Mouse (Mus musculus): ENCODE data around the gene Slc10a7. TPM values are rescaled to one million over a fixed set of nuclear protein-coding genes. Genes with fewer than 3 reads are reported as not detected.
"Not testable (repeated sequence)": the region's sequence is repeated elsewhere in the genome, so short reads cannot be mapped to it uniquely, and the experiment has no call there.

The Slc10a7 gene
- 3.6 and 4.3 TPM in 2 replicates for polyA plus RNA-seq (2012; rRNA removed)

DNA sequence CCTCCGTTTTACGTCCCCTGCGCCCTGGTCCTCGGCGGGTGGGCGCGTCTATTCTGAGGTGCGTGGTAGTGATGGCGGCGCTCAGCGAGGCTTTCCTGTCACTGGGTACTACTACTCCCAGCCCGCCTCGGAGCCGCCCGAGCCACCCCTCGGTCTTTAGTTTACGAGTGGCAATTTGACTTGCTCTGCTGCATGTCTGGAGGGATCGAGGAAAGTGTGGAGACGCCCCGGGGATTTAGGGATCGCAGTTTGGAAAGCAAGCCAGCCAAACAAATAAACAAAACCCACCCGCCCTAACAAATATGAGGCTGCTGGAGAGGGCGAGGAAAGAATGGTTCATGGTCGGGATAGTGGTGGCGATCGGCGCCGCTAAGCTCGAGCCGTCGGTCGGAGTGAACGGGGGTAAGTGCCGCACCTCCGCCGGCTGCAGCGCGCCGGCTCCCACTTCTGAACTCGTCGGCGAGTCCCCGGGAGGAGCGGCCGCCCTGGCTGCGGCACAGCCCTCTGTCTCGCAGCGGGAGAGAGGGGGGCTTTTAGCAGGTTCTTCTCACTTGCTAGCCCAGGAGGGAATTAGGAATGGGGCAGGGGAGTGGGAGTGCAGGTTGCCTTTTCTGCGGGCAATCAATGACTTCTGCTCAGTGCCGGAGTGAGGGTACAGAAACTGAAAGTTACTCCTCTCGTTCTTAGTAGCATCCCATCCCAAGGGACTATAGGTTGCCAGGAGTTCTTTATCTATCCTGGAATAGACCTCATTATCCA, at the start of gene Slc10a7:
Gene Slc10a7, plus strand, starts transcription at position 74 of the 759 bp plus-strand sequence.
- DNase-seq (ENCODE audit: extremely low spot score in 1 of 2, low spot score in 1 of 2): peak; percentile 85 to 93

DNA sequence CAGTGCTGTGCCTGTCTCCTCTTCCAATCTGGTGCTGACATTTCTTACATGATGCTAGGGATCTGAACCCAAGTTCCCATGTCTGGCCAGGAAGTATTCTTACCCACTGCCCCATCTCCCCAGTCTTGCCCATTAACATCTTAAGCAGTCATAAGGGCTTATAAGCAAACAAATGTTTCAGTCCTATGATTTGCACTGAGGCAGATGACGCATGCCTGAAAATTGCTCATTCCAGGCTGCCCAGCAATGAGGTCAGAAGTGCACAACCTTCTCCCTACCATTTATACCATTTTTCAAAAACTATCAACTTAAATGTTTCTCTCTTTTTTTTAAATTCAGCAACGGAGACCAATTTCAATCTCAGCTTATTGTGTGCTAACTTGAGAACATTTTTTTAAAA, 45.2 kb upstream of the Slc10a7 start:
- no peak for DNase-seq (ENCODE audit: extremely low spot score in 1 of 2, low spot score in 1 of 2)

DNA sequence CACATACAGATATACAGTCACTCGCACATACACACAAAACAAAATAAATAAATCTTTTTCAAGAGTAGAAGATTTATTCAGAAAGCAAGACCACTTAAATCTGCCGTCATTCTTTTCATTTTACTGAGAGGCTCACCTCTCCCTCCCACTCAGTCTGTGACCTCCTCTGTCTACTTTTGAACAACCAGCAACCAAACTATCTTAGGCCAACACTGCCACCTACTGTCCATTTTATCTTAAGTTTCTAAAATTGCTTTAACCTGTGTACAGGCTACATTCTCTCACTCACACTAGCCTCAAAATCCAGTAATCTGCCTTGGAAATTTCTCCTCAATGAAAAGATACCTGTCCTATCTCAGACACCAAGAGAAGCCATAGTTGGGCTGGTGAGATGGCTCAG, 41.3 kb upstream of the Slc10a7 start:
- no peak for DNase-seq (ENCODE audit: extremely low spot score in 1 of 2, low spot score in 1 of 2)

DNA sequence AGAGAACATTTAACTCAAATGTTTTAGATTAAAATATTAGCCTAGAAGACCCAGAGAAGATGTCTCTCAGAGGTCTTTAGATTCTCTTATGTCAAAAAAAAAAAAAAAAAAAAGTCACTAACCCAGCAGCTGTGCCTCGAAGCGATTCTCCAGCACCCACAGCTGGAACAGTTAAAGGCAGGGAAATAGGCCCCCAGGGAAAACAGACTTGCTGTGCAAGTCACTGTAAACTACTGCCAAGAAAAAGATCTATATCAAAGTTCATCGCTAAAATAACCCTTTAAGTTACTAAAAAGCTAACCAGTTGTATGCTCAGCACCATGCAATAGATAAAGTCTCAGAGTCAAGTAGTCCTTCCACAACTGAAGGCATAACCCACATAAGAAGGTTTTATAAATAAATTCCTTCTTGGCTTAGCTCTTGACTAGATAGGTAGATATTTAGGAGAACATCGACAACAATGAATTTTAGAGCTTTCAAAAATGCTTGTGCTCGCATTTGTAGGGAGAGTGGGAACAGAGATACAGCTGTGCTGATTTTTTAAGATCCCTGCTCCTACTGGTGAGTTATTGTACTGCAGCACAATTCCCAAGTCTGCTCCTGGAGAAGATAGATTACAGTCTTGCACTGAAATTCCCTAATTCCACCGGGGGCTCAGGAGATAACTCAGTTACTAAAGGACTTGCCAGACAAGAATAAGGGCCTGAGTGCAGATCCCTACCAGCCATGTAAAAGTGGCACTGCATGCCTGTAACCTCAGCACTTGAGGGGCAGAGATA, 31.9 kb upstream of the Slc10a7 start:
- peak in 1 of 2 experiments; percentile 16 for DNase-seq (ENCODE audit: extremely low spot score in 1 of 2, low spot score in 1 of 2)

DNA sequence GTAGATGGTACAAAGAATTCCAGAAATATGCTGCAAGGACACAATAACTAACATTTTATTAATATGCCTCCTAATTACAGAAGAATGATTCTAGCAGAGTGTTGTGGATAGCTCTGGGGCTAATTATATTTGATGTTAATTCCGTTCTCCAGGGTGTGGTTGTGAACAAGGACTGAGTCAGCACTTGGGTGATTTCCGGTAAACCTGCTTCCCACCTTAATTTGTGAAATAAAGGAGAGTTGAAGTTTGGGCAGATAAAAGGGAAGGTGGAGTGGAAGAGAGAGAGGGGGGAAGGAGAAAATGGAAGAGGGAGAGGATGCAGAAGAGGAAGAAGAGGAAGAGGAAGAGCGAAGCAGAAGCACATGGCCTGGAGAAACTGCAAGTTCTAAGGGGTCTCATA, 19.4 kb upstream of the Slc10a7 start:
- no peak for DNase-seq (ENCODE audit: extremely low spot score in 1 of 2, low spot score in 1 of 2)

DNA sequence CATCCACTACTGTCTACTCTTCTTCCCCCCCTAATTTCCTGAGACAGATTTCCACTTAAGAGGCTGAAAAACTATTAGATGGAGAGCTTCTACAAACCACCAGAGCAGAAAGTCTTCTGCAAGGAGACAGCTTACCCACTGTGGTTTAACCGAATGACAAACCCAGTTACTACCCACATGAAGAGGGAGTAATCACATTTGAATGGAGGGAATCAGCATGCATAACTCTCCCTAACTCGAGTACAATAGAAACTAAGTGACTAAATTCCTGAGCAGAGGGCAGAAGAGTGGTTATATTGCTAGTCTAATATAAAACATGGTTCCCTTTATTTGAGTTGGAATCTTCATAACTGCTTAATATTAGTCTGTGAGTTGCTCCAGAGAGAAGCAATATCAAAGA, 16.1 kb upstream of the Slc10a7 start:
- DNase-seq (ENCODE audit: extremely low spot score in 1 of 2, low spot score in 1 of 2): no peak

DNA sequence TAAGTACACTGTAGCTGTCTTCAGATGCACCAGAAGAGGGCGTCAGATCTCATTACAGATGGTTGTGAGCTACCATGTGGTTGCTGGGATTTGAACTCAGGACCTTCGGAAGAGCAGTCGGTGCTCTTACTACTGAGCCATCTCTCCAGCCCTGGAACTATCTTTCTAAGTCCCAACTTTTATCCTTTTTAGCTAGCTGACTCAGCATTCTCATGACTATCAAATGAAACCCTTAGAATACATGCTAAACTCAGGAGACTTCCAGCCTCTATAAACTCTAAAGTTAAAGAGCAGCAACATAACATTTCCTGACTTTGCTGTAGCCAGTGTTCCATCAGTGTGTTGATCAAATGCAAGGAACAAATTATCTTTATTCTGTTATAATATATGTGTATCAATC, 12.9 kb upstream of the Slc10a7 start:
- not testable (repeated sequence) for DNase-seq (ENCODE audit: extremely low spot score in 1 of 2, low spot score in 1 of 2)

DNA sequence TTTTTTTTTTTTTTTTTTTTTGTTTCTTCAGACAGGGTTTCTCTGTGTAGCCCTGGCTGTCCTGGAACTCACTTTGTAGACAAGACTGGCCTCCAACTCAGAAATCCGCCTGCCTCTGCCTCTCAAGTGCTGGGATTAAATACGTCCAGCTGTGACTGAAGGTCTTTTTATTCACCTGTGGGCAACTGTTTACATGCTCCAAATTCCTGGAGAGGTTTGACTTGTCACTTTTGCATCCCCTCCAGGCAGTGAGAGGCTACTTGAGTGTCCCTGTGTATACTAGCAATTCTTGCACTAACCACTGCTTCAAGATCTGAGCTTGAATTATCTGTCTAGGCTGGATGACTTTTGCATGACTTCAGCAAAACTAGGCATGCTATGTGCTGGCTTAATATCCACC, 6.4 kb upstream of the Slc10a7 start:
- no peak for DNase-seq (ENCODE audit: extremely low spot score in 1 of 2, low spot score in 1 of 2)

DNA sequence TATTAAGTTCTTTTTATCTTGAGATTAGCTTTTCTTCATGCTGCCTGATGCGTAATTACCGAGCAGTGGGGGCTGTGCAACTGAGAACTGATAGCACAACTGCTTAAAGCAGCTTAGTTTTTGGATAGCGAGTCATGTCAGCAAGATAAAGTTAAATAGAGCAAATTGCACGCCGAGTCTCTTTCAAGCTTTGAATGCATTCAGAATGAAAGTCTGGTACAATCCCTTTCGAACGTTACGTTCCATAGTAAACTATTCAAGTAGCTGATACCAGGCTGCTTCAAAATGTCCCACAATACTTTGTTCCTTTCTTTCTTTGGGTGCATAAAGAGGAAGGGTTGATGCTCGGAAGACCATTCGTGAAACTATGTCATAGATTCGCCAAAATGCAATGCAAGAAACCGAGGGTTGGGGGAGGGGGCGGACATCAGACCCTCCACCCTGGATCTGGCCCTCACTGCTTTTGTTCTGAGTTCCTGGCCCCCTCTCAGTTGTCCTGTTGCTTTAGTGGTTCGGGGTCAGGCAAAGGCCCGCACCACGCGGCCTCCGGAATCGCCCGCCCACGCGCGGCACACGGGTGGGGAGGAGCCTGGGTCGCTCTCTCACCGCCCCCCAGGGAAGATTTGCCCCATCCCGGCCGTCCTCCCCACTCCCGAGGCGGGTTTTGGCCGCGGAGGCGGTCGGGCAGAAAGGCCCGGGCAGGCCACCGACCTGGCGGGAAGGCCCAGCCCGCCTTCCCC, 997 bp upstream of the Slc10a7 start:
- peak; percentile 4 to 32 for DNase-seq (ENCODE audit: extremely low spot score in 1 of 2, low spot score in 1 of 2)

DNA sequence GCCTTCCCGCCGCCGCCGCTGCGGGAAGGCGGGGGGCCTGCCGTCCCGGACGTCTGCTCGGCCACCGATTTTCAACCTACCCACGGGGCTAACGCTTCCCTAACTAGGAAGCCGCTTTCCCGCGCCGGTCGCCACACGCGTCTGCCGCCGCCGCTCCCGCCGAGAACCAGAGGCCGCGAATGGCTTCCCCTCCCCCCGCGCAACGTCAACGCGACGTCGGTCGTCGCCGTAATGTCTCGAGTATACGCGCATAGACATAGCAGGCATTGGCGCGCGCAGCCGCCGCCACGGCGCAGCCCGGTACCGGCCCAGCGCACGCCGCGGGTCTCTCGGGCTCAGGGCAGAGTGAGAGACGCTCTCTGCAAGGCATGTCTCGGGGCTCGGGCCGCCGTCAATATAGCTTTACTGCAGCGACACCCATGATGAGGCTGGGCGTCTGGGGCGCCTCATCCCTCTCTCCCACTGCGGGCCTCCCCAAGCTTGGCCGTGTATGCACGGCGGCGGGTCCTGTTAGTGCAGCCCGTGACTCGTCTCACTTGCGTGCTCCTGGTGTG, 350 bp upstream of the Slc10a7 start, which contains the start of gene Rbmxl1:
Gene Rbmxl1, minus strand, starts transcription at position 180 of the 554 bp plus-strand sequence.
- peak; percentile 55 to 93 for DNase-seq (ENCODE audit: extremely low spot score in 1 of 2, low spot score in 1 of 2)

DNA sequence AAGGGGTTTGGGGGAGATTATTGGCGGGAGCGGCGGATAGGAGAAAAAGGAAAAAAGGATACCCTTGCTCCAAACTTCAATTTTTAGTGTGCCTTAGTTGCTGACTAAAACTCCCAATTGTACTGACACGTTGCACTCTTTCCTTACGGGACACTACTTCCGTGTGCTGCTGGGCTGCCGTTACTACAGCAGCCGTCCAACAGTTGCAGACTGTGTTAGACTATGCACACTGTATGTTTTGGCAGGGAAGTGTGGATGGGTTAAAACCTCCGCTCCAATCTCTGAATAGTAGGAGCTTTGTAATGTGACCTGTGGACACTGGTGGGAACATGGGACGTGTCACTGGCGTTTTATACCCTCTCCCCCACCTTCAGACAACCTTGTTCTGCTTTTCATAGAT, 948 bp downstream of the Slc10a7 start:
- DNase-seq (ENCODE audit: extremely low spot score in 1 of 2, low spot score in 1 of 2): no peak

DNA sequence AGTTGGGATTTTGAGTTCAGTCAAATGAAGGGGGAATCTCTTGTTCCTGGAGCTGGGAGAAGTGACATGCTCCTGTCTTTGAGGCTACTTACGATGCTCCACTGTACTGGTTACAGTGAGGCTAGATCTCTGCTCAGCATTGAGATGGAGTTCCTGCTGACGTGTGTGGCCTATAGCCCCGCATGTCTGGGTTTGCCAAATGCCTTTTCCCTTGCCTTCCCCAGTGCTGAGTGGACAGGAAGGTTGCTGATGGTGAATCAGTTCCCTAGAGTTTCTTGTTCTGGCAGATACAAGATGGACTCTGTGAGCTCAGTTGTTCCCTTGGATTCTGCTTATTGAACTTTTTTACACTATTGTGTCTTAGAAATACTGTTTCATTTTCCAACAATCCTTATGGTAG, 1.8 kb downstream of the Slc10a7 start:
- no peak for DNase-seq (ENCODE audit: extremely low spot score in 1 of 2, low spot score in 1 of 2)

DNA sequence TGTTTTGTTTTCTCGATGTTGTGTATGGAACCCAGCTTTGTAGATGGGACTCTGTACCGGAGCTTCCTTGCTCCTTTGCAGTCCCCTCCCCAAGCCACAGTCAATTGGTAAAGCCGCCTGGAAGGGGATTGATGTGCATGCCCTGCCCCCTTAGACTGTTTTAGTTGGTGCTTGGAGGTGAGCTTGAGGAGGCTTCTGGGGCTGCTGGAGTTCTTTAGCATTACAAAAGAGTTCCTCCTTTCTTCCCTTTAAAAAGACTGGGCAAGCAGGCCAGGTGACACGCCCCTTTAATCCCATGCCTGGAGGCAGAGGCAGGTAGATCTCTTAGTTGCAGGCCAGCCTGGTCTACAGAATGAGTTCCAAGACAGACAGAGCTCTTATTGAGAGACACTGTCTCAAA, 4.0 kb downstream of the Slc10a7 start:
- no peak for DNase-seq (ENCODE audit: extremely low spot score in 1 of 2, low spot score in 1 of 2)

DNA sequence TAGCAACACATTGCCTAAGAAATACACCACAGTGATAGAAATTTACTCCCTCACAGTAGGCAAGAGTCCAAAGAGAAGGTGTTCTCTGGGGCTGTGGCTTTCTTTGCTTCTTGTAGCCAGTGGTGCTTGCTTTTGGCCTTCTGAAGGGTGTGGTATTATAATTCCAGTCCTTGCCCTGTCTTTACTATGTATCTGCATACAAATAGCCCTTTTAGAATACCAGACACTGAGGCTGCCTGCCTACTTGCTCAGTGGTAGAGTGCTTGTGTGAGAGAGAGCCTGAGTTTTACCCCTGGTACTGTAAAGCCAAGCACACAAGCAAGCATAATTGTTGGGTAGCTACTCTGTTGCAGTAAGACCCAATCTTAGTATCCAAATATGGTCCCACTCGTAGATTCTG, 5.6 kb downstream of the Slc10a7 start:
- no peak for DNase-seq (ENCODE audit: extremely low spot score in 1 of 2, low spot score in 1 of 2)

DNA sequence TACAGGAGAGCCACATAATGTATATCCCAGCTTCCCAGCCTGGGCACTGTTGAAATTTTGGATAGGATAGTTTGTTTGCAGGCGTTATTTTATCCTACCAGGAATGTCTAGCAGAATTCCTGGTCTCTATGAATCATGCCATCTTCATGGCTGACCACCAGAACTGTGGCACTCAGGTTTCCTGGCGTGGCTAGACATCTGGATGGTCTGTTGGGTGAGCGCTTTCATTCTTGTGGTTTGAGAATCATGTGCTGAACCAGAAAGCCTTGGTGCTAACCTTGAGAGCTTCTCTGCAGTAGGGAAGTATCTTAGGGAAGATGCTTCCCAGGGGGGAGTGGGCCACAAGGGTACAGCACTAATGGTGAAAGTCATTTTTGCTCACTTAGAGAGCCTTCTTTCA, 6.0 kb downstream of the Slc10a7 start:
- DNase-seq (ENCODE audit: extremely low spot score in 1 of 2, low spot score in 1 of 2): no peak

DNA sequence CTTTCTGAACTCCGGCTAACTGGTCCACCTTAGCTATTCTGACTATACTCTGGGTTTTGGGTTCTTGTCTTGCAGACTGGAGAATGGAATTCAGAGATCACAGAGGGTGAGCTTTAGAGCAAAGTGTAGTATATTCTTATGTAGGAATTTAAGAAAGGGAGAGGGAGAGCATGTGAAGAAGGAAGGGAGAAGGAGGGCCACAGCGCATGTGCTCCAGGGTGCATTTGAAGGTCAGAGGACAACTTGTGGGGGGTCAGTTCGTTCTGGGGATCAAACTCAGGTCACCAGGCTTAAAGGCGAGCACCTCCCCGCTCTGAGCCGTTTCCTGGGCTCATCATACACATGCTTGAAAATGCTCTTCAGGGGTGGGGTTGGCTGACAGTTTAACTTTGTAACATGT, 24.8 kb downstream of the Slc10a7 start:
- DNase-seq (ENCODE audit: extremely low spot score in 1 of 2, low spot score in 1 of 2): no peak

DNA sequence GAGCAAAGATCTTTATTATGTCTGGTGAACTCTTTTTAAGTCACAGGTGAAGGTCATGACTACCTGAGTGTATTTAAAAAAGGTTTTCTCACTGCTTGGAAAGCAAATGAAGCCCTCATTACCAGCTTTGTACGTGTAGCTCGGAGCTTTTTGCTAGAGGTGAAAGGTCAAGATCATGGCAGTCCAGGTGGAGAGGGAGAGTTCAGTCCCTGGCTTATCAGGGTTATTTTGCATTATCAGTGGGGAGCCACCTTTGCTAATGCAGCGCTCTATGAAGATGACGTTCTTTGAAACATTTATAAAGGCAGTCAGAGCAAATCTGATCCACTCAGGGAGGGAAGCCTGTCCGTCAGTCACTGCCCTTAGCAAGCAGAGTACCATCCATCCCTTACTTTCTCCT, 27.6 kb downstream of the Slc10a7 start:
- DNase-seq (ENCODE audit: extremely low spot score in 1 of 2, low spot score in 1 of 2): no peak

DNA sequence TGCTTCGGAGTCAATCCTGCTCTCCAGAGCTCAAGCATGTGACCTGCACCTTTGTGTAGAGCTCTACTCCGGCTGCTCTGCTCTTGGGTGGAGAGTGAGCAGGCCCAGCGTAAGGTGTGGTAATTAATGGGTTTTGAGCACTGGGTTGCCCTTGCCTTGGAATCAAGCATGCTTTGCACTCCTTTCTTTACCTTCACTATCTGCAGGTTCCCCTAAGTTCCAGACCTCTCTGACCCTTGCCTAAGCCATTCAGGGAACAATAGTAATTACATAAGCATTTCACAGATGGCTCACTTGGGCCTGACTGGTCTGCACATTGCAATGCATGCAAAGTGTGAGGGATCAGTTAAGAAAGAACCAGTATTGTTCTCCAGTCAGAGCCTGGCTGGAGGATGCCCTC, 28.6 kb downstream of the Slc10a7 start:
- DNase-seq (ENCODE audit: extremely low spot score in 1 of 2, low spot score in 1 of 2): no peak

DNA sequence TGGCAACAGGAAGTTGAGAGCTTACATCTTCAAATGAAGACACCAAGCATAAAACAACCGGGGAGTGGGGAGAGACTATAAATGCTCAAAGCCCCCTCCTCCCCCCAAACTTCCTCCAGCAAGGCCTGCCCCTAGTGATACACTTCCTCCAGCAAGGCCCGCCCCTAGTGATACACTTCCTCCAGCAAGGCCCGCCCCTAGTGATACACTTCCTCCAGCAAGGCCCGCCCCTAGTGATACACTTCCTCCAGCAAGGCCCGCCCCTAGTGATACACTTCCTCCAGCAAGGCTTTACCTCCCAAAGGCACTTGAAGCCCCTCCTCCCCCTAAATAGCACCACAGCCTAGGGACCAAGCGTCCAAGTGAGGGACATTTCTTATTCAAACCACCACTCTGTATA, 33.5 kb downstream of the Slc10a7 start:
- DNase-seq (ENCODE audit: extremely low spot score in 1 of 2, low spot score in 1 of 2): not testable (repeated sequence)

DNA sequence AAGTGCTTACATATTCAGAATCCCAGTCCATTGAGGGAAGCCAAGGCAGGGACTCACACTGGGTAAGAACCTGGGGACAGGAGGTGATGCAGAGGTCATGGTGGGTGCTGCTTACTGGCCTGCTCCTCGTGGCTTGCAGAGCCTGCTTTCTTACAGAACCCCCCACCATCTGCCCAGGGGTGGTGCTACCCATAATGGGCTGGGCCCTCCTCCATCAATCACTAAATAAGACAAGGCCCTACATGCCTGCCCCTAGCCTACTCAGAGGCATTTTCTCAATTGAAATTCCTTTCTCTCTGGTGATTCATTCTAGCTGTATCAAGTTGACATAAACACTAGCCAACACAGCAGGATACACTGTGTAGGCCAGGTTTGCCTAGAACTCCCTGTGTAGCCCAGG, 34.5 kb downstream of the Slc10a7 start:
- no peak for DNase-seq (ENCODE audit: extremely low spot score in 1 of 2, low spot score in 1 of 2)

DNA sequence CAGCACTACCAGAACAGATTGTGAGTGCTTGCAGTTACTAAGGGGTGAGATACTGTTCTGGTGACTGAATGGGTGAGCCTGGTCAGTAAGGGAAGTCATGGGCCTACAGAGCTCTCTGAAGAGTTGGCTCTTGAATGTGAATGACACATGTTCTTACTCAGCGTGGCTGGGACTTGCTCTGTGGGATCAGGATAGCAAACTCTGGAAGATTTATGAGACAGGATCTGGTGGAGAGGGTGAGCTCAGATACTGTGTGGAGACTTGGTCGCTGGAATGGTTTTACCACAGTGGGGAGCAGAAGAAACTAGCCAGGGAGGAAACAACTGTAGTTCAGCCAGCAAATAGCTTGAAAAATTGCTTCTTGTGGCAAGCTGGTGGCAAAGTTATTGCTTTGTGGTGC, 35.4 kb downstream of the Slc10a7 start:
- no peak for DNase-seq (ENCODE audit: extremely low spot score in 1 of 2, low spot score in 1 of 2)
